Mouse (Mus musculus) testis, adult 2 months (tissue): ENCODE results near the gene Fstl3. TPM values are rescaled to one million over a fixed set of nuclear protein-coding genes. Genes with fewer than 3 reads are reported as not detected.

ENCODE experiments used
- H3K27ac ChIP-seq: fragments of 200-500 bp; 2 replicates; pipeline ENCODE4 v1.5.1; 2012; ENCODE audit warnings: low read depth, low read length; ENCODE audit not compliant: control insufficient read depth, insufficient read depth
- H3K27me3 ChIP-seq: fragments of 200-500 bp; 2 replicates; pipeline ENCODE4 v1.6.1; 2012; ENCODE audit warnings: mild to moderate bottlenecking, low read length, moderate library complexity; ENCODE audit not compliant: control insufficient read depth, insufficient read depth
- H3K36me3 ChIP-seq: fragments of 200-500 bp; 2 replicates; pipeline ENCODE4 v1.6.1; 2012; ENCODE audit warnings: mild to moderate bottlenecking, low read length; ENCODE audit not compliant: control insufficient read depth, insufficient read depth
- H3K4me1 ChIP-seq: fragments of 200-500 bp; 2 replicates; pipeline ENCODE4 v1.6.1; 2012; ENCODE audit warnings: low read length; ENCODE audit not compliant: control insufficient read depth, insufficient read depth
- H3K4me3 ChIP-seq: fragments of 200-500 bp; 2 replicates; pipeline ENCODE4 v1.5.1; 2012; ENCODE audit warnings: low read depth, mild to moderate bottlenecking, low read length, moderate library complexity, mixed read lengths; ENCODE audit not compliant: control insufficient read depth
- CTCF ChIP-seq: fragments of 200-500 bp; IDR thresholded peaks from 2 replicates; pipeline ENCODE4 v1.5.1; 2012; ENCODE audit warnings: low read depth, mild to moderate bottlenecking, inconsistent platforms, low read length, moderate library complexity; ENCODE audit not compliant: control insufficient read depth, insufficient read depth, insufficient replicate concordance
- POLR2A ChIP-seq: fragments of 200-500 bp; IDR thresholded peaks from 2 replicates; pipeline ENCODE4 v1.6.1; 2012; ENCODE audit warnings: low read depth, mild to moderate bottlenecking, inconsistent platforms, low read length, moderate library complexity; ENCODE audit not compliant: control insufficient read depth
- polyA plus RNA-seq: library from polyadenylated mRNA; depleted of rRNA; stranded (reverse); fragments of >200 nt; gene quantifications from 2 replicates; pipeline ENCODE4 v1.2.3, GENCODE M21; 2012

Gene Fstl3
- polyA plus RNA-seq, 1 experiment = 16.1 TPM

DNA sequence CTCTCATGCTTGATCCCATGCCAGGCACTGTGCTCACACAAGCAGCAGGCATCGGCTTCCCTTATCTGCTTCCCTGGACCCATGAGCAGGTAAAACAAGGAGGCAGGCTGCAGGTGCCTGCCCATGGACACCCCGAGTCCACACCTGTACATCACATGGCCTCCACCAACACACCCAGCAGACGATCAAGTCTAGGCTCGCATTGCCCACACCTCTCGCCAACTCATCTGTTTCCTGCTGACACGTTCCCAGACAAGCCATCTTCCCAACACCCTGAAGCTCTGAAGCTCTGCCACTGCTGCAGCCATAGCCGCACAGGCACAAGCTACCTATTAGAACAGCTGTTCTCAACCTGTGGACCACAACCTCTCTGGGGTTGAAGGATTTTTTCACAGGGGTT, 12.8 kb upstream of the Fstl3 start:
- no peak overlapping the region for H3K27ac ChIP-seq
- no peaks in the 10 kb centered on the region; the same call in none of the 2 replicates for H3K36me3 ChIP-seq
- H3K27me3 ChIP-seq = no peaks in the 10 kb centered on the region
- no peak overlapping the region for H3K4me3 ChIP-seq
- TF ChIP-seq CTCF = no peak
- no peak for TF ChIP-seq POLR2A
- H3K4me1 ChIP-seq = peaks cover 12% of the 10 kb centered on the region

- TF ChIP-seq POLR2A (no peak), CTCF (no peak)
- peaks cover 12% of the 10 kb centered on the region for H3K4me1 ChIP-seq
- no peaks in the 10 kb centered on the region; the same call in none of the 2 replicates for H3K36me3 ChIP-seq
- H3K27me3 ChIP-seq = no peaks in the 10 kb centered on the region
- H3K27ac ChIP-seq = no peak overlapping the region; the same call in 1 of the 2 replicates
- peak overlapping the region; percentile 90 for H3K4me3 ChIP-seq
Measured at GRCm38 (mm10) chr10:79765228-79765745, 11.8 kb upstream of the Fstl3 start.

- peak overlapping the region; percentile 90 for H3K4me3 ChIP-seq
- H3K27me3 ChIP-seq = no peaks in the 10 kb centered on the region
- no peaks in the 10 kb centered on the region; the same call in none of the 2 replicates for H3K36me3 ChIP-seq
- TF ChIP-seq POLR2A = no peak
- TF ChIP-seq CTCF = no peak
- H3K27ac ChIP-seq = peak overlapping the region; percentile 95
- peaks cover 12% of the 10 kb centered on the region for H3K4me1 ChIP-seq
Measured at GRCm38 (mm10) chr10:79766001-79766507, 11.0 kb upstream of the Fstl3 start.

- Histone ChIP-seq H3K27me3 (no peaks in the 10 kb centered on the region), H3K4me3 (peak within 1 kb of the TSS; percentile 90), H3K4me1 (peaks cover 12% of the 10 kb centered on the region), H3K36me3 (no peaks in the 10 kb centered on the region; the same call in 1 of the 2 replicates), H3K27ac (peak within 1 kb of the TSS; percentile 95)
- TF ChIP-seq CTCF (no peak), POLR2A (peak; percentile 35)
Measured at GRCm38 (mm10) chr10:79766508-79767325, 10.4 kb upstream of the Fstl3 start, which contains the start of gene Rnf126. Gene Rnf126, minus strand, starts transcription at chr10:79766952.

DNA sequence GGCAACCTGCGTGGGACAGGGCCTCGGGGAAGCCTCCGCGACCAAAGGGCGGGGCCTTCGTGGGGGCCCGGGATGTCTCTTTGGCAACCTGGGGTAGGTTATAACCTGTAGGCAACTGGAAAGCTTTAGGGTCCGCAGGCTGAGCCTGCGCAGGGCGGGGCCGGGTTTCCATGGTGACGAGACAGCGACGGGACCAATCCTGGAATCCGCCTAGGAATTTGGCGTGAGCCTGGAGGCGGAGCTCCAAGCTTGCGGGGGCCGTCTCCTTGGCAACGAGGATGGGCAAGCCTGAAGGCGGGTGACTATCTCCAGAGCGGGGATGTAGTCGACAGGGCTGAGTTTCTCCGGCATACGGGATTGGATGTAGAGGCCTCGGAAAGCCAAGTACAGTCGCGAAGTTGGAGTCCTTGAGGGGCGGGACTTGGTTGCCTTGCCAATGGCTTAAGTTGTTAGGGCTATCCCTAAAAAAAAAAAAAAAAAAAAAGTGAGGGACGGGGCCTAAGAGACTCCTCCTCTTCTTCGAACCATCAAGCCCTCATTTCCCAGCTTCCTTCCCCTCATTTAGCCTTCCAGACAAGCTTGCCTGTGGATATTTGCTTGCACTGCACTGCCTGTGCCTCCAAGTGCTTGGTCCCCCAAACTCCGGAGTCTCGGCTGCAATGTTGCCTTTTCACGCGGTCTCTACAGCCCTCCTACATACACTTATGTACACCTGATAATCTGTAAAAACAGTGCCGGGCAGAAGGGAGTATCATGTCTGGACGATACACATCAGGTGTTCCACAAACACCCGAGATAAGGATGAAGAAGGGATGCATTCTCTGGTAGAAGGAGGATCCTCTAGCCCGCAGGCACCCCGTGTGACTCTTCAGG, 9.5 kb upstream of the Fstl3 start:
- Histone ChIP-seq H3K27me3 (no peaks in the 10 kb centered on the region), H3K4me1 (peaks cover 14% of the 10 kb centered on the region), H3K4me3 (peak overlapping the region; percentile 90), H3K27ac (peak overlapping the region; percentile 88), H3K36me3 (no peaks in the 10 kb centered on the region; the same call in 1 of the 2 replicates)
- no peak for TF ChIP-seq CTCF
- TF ChIP-seq POLR2A = no peak; the same call in none of the 2 replicates

DNA sequence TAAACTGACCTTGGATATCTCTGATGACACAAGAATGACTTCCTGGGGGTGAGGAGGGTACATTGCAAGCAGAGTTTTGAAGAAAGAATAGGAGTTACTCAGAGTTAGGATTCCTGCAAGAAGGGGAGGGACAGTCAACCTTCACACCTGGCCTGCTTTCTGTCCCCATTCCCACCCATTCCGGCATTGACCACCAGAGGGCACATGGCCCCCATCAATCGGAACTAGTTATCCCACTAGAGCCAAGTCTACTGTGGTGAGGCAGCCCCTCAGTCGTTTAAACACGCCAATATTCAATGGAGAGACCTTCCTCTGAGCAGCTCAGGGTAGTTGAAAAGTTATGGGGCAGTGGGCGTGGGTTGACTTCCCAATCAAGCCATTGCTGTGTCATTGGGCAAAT, 8.7 kb upstream of the Fstl3 start:
- TF ChIP-seq POLR2A (no peak), CTCF (peak; percentile 85; the same call in 1 of the 2 replicates)
- Histone ChIP-seq H3K4me3 (peak overlapping the region; percentile 90), H3K27ac (no peak overlapping the region), H3K36me3 (no peaks in the 10 kb centered on the region; the same call in 1 of the 2 replicates), H3K4me1 (peaks cover 14% of the 10 kb centered on the region), H3K27me3 (no peaks in the 10 kb centered on the region)
